Mouse (Mus musculus): ENCODE data around the gene Pkn2. TPM values are rescaled to one million over a fixed set of nuclear protein-coding genes. Genes with fewer than 3 reads are reported as not detected.

The Pkn2 gene
- total and polyA plus RNA-seq, 3 experiments, result 33.5 to 38.8 (median 34.7) TPM

DNA sequence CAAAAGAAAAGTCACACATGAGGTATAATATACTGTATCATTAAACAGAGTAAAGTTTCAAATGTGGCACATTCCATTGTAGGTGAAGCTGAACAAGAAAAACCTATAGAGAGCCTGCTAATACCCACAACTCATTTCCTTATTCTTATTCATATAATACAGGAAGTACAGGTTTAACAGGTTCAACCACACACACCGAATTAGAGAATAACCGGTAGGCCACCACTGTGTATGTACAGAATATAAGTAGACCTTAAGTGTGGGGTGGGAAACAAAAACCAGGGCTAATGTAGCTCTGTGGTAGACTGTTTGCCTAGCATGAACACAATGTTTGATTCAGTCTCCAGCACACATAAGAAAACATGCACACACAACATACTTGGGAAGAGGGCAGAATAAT lies 18.6 kb downstream of the Pkn2 start:
- peaks cover 0 to 2% of the 10 kb centered on the region in 2 experiments; a peak in 2 of 4 replicates for H3K4me1 ChIP-seq (ENCODE audit: control insufficient read depth in 1 of 2, insufficient read depth in 2 of 2, low read length in 2 of 2)
- H3K9me3 ChIP-seq (replicated peaks; ENCODE audit: insufficient read depth, low read length), result no peaks in the 10 kb centered on the region
- peaks cover 4 to 13% of the 10 kb centered on the region in 2 experiments; a peak in 3 of 4 replicates for H3K36me3 ChIP-seq (ENCODE audit: control insufficient read depth in 1 of 2, insufficient read depth in 2 of 2, low read length in 2 of 2)
- peak; percentile 37 for DNase-seq (ENCODE audit: low read depth, low spot score)
- TF ChIP-seq USF1 (IDR thresholded peaks at IDR 0.05; ENCODE audit: low read depth, low read length) (no peak), E2F4 (IDR thresholded peaks at IDR 0.05; ENCODE audit: borderline replicate concordance, low read depth, low read length) (no peak), TBP (IDR thresholded peaks at IDR 0.05; ENCODE audit: low read depth, low read length) (no peak), POLR2A (IDR thresholded peaks at IDR 0.05; ENCODE audit: control insufficient read depth in 1 of 2, insufficient read depth in 1 of 2, low read depth in 1 of 2, low read length in 2 of 2, poor library complexity in 1 of 2) (no peak)
- no peaks in the 10 kb centered on the region for H3K27me3 ChIP-seq (ENCODE audit: control insufficient read depth in 1 of 2, insufficient read depth in 2 of 2, low read length in 2 of 2)
- no peak overlapping the region for H3K4me3 ChIP-seq (ENCODE audit: control insufficient read depth in 1 of 2, insufficient read depth in 1 of 2, low read depth in 2 of 2, low read length in 2 of 2)
- peaks cover 30% of the 10 kb centered on the region for H3K79me2 ChIP-seq (ENCODE audit: control insufficient read depth, insufficient read depth, low read length, poor library complexity)
- H3K9ac ChIP-seq (ENCODE audit: control insufficient read depth, low read depth, low read length, poor library complexity, severe bottlenecking), result no peak overlapping the region
- no peak overlapping the region for H3K27ac ChIP-seq (ENCODE audit: control insufficient read depth, low read depth, low read length)

GRCm38 (mm10) chr3:142856832-142857231 lies 25.0 kb downstream of the Pkn2 start:
- Histone ChIP-seq H3K79me2 (ENCODE audit: control insufficient read depth, insufficient read depth, low read length, poor library complexity) (peaks cover 27% of the 10 kb centered on the region), H3K27ac (ENCODE audit: control insufficient read depth, low read depth, low read length) (peak overlapping the region; percentile 12; the same call in 1 of the 2 replicates), H3K9me3 (replicated peaks; ENCODE audit: insufficient read depth, low read length) (no peaks in the 10 kb centered on the region), H3K36me3 (ENCODE audit: control insufficient read depth in 1 of 2, insufficient read depth in 2 of 2, low read length in 2 of 2) (peaks cover 9 to 31% of the 10 kb centered on the region in 2 experiments), H3K9ac (ENCODE audit: control insufficient read depth, low read depth, low read length, poor library complexity, severe bottlenecking) (no peak overlapping the region), H3K4me1 (ENCODE audit: control insufficient read depth in 1 of 2, insufficient read depth in 2 of 2, low read length in 2 of 2) (peaks cover 12 to 17% of the 10 kb centered on the region in 2 experiments), H3K4me3 (ENCODE audit: control insufficient read depth in 1 of 2, insufficient read depth in 1 of 2, low read depth in 2 of 2, low read length in 2 of 2) (no peak overlapping the region), H3K27me3 (ENCODE audit: control insufficient read depth in 1 of 2, insufficient read depth in 2 of 2, low read length in 2 of 2) (no peaks in the 10 kb centered on the region)
- TF ChIP-seq TAL1 (IDR thresholded peaks at IDR 0.05; ENCODE audit: low read length) (0 out of 2 replicates have a peak, but pooled peaks have one; percentile 13), MAFK (IDR thresholded peaks at IDR 0.05; ENCODE audit: borderline replicate concordance, low read depth, low read length) (no peak), SMC3 (IDR thresholded peaks at IDR 0.05; ENCODE audit: low read depth, low read length) (no peak), ZMIZ1 (IDR thresholded peaks at IDR 0.05; ENCODE audit: low read depth, low read length) (no peak), ETS1 (IDR thresholded peaks at IDR 0.05; ENCODE audit: low read depth, low read length) (no peak), GABPA (IDR thresholded peaks at IDR 0.05; ENCODE audit: low read depth, low read length) (no peak), MXI1 (IDR thresholded peaks at IDR 0.05; ENCODE audit: low read depth, low read length) (0 out of 2 replicates have a peak, but pooled peaks have one; percentile 28), ZNF384 (IDR thresholded peaks at IDR 0.05; ENCODE audit: low read depth, low read length) (no peak), SIN3A (IDR thresholded peaks at IDR 0.05; ENCODE audit: low read length) (peak; percentile 64; the same call in 1 of the 2 replicates), EP300 (IDR thresholded peaks at IDR 0.05; ENCODE audit: low read depth in 1 of 2, low read length in 2 of 2) (peak in 1 of 2 experiments; percentile 45; a peak in 1 of 4 replicates), USF1 (IDR thresholded peaks at IDR 0.05; ENCODE audit: low read depth, low read length) (no peak), TCF12 (IDR thresholded peaks at IDR 0.05; ENCODE audit: low read depth, low read length) (0 out of 2 replicates have a peak, but pooled peaks have one; percentile 10), NELFE (IDR thresholded peaks at IDR 0.05; ENCODE audit: low read depth, low read length) (no peak), MYC (IDR thresholded peaks at IDR 0.05; ENCODE audit: low read depth, low read length) (no peak), POLR2AphosphoS5 (IDR thresholded peaks at IDR 0.05; ENCODE audit: borderline replicate concordance, low read depth, low read length) (no peak), CHD1 (IDR thresholded peaks at IDR 0.05; ENCODE audit: low read depth, low read length) (no peak), RCOR1 (IDR thresholded peaks at IDR 0.05; ENCODE audit: low read depth, low read length) (peak; percentile 32; the same call in 1 of the 2 replicates), USF2 (IDR thresholded peaks at IDR 0.05; ENCODE audit: borderline replicate concordance in 1 of 2, insufficient read depth in 1 of 2, low read depth in 1 of 2, low read length in 2 of 2) (no peak), TBP (IDR thresholded peaks at IDR 0.05; ENCODE audit: low read depth, low read length) (no peak), ZC3H11A (IDR thresholded peaks at IDR 0.05; ENCODE audit: low read depth, low read length) (no peak)
- DNase-seq (ENCODE audit: low read depth, low spot score), result peak; percentile 56

Data from MEL (cell line).